Mouse (Mus musculus): Measurements from ENCODE around the gene Ackr1.
"Not testable (repeated sequence)": the region's sequence is repeated elsewhere in the genome, so short reads cannot be mapped to it uniquely, and the experiment has no call there.

Gene Ackr1

DNA sequence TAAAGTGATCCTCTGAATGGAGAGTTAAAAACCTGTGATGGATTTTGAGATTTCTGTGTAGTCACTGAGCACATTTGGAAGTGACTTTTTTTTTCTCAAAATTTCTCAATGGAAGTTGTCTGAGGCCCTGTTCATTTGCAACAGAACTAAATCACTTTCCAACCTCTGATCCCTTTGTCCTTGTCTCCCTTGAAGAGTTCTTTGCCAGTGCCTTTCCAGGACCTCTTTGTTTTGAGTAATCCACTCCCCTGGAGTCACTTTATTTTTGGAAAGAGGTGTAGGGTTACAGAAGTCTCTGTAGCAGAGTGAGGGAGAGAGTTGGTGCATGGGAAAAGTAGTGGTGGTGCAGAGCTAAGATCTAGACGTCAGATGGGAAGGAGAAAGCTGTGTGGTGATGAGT lies 15.0 kb upstream of the Ackr1 start:
- DNase-seq: no peak

DNA sequence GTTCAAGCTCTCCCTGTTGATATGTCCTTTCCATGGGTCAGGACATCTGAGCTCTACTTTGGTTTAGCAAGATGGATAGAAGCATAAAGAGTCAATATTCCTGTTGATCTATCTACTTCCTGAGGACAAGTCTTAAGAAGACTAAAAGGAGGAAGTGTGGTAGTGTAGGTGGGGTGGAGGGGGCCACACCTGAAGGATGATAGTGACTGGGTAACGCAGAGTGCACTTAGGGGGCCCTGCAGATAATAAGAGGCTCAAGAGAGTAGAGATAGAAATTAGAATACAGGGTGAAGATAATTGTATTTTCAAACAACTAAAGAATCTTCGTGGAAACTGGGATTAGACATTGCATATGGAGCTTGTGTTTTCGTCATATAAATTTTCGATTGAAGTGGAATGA lies 11.6 kb upstream of the Ackr1 start:
- no peak for DNase-seq

DNA sequence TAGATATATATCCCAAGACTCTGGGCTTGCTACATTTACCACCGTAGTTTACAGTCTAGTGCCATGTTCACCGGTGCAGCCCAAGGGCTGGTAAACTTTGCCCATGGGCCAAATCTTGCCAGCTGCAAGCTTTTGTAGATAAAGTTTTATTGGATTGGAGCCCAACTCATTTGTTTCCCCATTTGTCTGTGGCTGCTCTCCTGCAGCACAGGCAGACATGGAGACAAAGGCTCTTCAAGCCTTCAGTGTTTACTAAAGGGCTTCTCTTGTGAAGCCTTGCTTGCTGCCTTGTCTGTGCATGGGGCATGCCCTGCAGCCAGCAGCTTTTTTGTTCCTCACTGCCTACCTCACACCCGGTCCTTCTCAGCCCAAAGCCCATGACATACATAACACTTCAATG lies 10.4 kb upstream of the Ackr1 start:
- DNase-seq: no peak

- no peak for DNase-seq
Observed at GRCm38 (mm10) chr1:173342425-173342824, 8.9 kb upstream of the Ackr1 start.

DNA sequence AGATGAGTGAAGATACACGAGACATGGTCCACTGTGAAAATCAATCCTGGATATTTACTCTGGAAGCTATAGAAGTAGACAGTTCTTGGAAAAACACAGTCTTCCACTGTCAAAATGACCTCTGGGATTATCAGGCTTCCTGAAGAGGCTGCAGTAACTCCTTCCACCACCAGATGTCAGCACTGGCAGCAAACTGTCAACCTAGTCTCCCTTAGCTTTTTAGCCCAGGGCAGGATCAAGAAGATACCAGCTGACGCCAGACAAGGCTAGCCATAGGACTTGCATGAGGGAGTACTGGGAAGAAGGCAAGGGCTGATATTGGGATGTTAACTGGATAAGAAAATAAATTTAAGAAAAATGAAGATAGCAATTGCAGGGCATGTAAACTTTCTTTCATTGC lies 6.0 kb upstream of the Ackr1 start:
- no peak for DNase-seq

- no peak for DNase-seq
Observed at GRCm38 (mm10) chr1:173337008-173337407, 3.5 kb upstream of the Ackr1 start.

- DNase-seq: no peak
Observed at GRCm38 (mm10) chr1:173335903-173336302, 2.4 kb upstream of the Ackr1 start.

DNA sequence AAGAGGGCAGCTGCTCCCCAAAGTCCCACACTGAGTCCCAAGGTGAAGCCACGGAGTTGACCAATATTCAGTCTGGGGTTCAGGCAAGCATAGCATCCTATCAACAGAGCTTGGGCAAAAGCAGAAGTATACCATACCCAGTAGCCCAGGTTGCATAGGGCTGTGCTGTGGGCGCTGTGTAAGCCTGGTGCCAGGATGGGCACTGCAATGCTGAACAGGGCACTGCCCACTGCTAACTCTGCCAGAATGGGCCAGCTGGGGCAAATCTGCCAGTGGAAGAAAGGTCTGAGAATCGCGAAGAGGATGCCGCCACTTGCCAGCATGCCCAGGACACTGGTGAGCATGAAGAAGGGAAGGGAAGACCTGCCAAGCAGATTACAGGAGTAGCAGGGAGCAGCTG lies 1.1 kb downstream of the Ackr1 start:
- DNase-seq: no peak

DNA sequence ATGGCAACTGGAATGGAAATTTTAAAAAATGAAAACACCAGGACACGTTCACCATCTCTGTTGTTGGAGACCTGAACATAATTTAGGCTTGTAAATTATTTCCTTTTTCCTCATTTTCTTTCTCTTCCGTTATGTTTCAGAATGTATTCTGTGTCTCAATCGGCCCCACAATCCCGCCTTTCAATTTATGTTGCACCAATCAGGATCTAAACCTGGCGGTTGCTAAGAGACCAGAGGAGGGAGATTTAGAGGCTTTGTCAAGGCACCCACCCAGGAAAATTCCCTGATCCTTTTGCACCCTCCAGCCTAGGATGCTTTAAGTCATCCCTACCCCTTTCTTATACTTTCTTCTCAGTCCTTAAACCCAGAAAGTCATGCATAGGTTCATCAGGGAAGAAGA lies 3.8 kb downstream of the Ackr1 start:
- DNase-seq: no peak

- no peak for DNase-seq
Observed at GRCm38 (mm10) chr1:173329185-173329584, 4.4 kb downstream of the Ackr1 start.

- no peak for DNase-seq
Observed at GRCm38 (mm10) chr1:173328446-173328845, 5.1 kb downstream of the Ackr1 start.

GRCm38 (mm10) chr1:173326552-173326951 lies 7.0 kb downstream of the Ackr1 start:
- no peak for DNase-seq

- DNase-seq: no peak
Observed at GRCm38 (mm10) chr1:173325395-173325794, 8.2 kb downstream of the Ackr1 start.

DNA sequence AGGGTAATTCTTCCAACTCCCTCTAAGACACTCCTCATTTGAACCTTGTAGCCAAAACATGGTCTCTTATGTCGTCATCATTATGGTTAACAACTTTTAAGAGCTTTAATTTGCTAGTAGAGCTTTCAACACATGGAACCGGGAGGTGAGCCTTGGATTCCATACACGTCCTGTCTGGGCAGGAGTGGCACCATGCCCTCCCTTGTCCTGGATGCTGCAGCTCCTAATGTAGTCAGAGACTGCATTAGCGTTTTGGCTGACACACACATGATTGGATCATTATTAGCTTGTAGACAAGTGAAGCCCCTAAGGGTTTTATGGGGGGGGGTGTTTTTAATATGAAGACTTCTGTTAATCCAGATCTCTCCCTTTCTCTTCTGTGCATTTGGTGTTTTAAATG lies 8.6 kb downstream of the Ackr1 start:
- no peak for DNase-seq

- DNase-seq: no peak
Observed at GRCm38 (mm10) chr1:173323839-173324585, 9.5 kb downstream of the Ackr1 start.

DNA sequence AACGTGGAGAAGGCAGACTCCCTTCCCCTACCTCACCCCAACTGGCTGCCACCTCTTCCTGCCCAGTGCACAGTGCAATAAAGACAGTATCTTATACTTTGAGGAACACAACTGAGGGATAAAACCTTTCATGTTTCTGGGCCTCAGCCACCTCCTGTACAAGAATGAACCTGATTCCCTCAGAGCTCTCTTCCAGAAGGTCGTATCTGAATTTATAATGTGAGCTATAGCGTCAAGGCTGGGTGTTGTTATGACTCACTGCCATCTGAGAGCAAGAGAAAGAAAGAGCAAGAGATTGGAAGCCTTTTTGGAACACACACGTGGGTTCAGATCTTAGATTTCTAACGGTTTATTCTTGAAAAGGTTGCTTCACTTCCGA lies 11.3 kb downstream of the Ackr1 start:
- no peak for DNase-seq

DNA sequence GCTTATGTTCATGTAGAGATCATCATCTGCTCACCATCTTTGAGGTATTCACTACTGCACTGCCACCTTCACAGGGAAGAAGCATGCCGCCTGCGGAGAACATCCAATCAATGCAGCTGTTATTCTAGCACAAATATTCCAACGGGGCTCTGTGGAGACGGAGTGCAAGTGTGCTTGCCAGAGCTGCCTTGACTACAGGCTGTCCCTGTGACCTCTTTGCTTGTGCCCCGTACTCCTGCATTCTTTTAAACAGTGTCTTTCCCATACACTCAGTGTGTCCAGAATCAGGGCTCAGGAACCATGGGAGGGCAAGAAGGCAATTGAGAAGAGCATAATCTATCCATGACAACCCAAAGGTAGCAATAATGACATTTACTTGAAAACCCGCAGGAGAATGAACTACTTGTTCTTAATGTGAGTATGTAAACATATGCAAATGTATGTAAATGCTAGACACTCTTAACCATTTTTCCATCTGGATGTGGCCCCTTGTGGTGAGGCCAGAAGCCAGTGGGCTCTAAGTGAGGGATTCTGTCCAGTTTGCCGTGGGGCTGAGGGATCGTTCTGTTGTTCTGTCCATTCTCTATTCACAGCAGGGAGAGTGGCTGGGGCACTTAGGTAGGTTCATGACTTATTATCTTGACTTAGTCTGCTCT lies 11.8 kb downstream of the Ackr1 start:
- no peak for DNase-seq

DNA sequence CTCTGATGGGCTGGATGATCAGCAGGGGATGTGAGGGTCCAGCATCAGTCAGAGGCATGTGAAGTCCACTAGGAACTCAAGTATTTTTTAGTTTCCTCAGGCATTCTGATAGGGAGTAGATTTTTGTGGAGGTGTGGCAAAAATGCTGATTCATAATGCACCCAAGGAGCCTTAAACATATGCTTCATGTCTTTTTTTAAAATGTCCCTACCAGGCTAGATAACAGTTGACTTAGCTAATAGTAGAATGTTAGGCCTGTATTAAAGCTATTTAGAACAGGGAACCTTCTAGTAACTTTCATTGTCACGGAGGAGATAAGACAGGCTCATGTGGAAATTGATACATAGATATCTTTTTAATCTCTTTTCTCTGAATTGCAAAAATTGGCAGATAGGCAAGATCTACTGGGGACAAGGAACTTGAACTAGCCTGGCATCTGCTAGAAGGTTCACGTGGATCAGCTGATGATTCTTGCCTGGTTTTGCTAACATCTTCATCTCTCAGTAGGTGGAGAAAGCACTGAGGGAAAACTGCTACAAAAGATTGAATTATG lies 15.5 kb downstream of the Ackr1 start:
- no peak for DNase-seq

DNA sequence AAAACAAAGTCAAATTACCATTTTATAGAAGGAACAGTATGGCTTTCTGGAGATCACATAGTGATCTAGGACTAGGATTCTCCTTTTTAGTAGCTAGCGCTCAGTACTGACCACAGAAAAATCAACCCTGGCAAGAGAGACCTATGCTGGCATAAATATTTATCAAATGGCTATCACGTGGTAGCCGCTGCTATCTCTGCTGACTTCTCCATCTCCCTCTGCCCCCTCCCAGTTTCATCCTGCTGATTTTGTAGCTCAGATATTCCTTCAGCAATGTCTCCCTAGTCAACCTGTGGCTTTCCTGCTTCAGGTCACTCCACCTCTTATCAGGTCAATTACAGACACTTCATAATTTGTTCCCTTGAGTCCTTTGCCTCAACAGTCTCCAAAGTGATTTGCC lies 17.8 kb downstream of the Ackr1 start:
- DNase-seq: no peak

DNA sequence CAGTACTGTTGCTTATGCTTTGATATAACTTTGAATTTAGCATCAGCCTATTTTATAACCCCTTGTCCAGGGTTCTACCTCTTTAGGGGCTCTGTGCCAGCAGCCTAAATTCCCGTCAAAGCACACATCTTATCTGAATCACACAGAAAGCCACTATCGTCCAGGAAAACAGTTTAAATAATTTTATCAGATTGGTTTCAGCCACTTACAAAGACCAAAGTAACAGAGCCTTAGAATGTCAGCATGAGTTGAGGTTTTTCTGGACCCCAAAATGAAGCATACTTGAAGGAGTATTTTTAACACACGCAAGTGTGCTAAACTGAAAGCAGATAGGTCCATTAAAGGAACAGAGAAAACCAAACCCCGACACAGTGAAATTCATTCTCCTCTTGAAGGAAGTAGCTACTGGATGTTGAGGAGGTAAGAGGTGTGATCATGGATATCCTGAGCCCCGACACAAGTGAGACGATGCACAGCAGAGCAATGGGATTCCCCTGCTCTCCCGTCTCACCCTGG lies 20.0 kb downstream of the Ackr1 start:
- not testable (repeated sequence) for DNase-seq

GRCm38 (mm10) chr1:173302795-173303194 lies 30.8 kb downstream of the Ackr1 start:
- DNase-seq: not testable (repeated sequence)

All from heart, adult 11 months (tissue).